Mouse (Mus musculus): ENCODE data around the gene Mrgpra3. TPM values are rescaled to one million over a fixed set of nuclear protein-coding genes. Genes with fewer than 3 reads are reported as not detected.

Mrgpra3 gene
- not detected for polyA plus RNA-seq (2014; fragmentation: Illumina TruSeq; extraction: RNeasy Lipid Tissue Mini Kit (QIAGEN cat#74804); ENCODE audit: low replicate concordance)

DNA sequence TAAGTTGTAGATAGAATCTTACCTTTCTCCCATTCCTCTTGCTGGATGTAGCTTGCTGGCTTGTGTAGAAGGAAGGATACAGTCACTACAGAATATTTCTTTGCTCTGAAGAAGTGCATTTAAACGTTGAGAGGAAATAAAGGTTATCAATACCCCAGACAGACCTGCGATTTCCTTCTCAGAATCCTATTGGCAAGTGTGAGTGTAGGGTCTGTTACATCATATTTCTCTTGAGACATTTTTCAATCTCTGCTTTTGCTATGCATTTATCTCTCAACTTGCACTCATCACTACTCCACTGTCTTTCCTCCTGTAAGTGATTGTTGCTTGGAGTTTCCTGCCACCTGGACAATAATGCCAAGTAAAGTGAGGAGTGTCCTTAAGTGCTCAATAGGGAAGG, at the start of gene Mrgpra3:
Gene Mrgpra3 (minus strand): TSS at position 101 of the 400 bp plus-strand sequence.

Other genes starting within 250 kb of the Mrgpra3 start
- not detected for gene Mrgpra1, start 247.1 kb downstream of the Mrgpra3 start, polyA plus RNA-seq (2014; fragmentation: Illumina TruSeq; extraction: RNeasy Lipid Tissue Mini Kit (QIAGEN cat#74804); ENCODE audit: low replicate concordance)
- not detected for gene Mrgpra2a, start 149.2 kb downstream of the Mrgpra3 start, polyA plus RNA-seq (2014; fragmentation: Illumina TruSeq; extraction: RNeasy Lipid Tissue Mini Kit (QIAGEN cat#74804); ENCODE audit: low replicate concordance)
- not detected for gene Mrgpra2b, start 72.5 kb downstream of the Mrgpra3 start, polyA plus RNA-seq (2014; fragmentation: Illumina TruSeq; extraction: RNeasy Lipid Tissue Mini Kit (QIAGEN cat#74804); ENCODE audit: low replicate concordance)